34 mouse cellular contexts compared by ENCODE assay signal in genomic region chr7:121971698-121972097, GRCm38 (mm10).
"Had no signal": no experiment of that assay in that cellular context is flagged by ENCODE, and none has a peak within 500 bp of the region (broad histone marks: within the 10 kb centered on the region; RNA-seq: fewer than 3 reads in every experiment).

No protein-coding gene starts in this region.

- H3K9ac ChIP-seq: heart, embryonic 12.5 days; heart, embryonic 13.5 days; heart, embryonic 15.5 days; hindbrain, embryonic 12.5 days; hindbrain, embryonic 14.5 days; hindbrain, embryonic 15.5 days; intestine, embryonic 15.5 days; kidney, embryonic 15.5 days had no signal

- H3K4me2 ChIP-seq: heart, embryonic 11.5 days; heart, embryonic 12.5 days; heart, embryonic 13.5 days; heart, embryonic 15.5 days; hindbrain, embryonic 12.5 days; hindbrain, embryonic 14.5 days; hindbrain, embryonic 15.5 days; intestine, embryonic 15.5 days; kidney, embryonic 15.5 days had no signal

- H3K27me3 ChIP-seq: heart, embryonic 12.5 days; heart, embryonic 13.5 days; heart, embryonic 15.5 days; hindbrain, embryonic 12.5 days; hindbrain, embryonic 15.5 days; intestine, embryonic 15.5 days; kidney, embryonic 15.5 days had no signal

- H3K4me1 ChIP-seq: heart, embryonic 13.5 days; heart, embryonic 15.5 days; hindbrain, embryonic 10.5 days; hindbrain, embryonic 12.5 days; hindbrain, embryonic 15.5 days; intestine, embryonic 15.5 days; kidney, embryonic 15.5 days had no signal

- ATAC-seq: hindbrain, embryonic 16.5 days; hindbrain, postnatal 0 days; inflammation-experienced regulatory T-cells, adult 6 months; intestine, embryonic 15.5 days; intestine, embryonic 16.5 days; intestine, postnatal 0 days had no signal

- H3K36me3 ChIP-seq: intestine, embryonic 15.5 days had no signal

- DNase-seq: heart, postnatal 10 days; heart, postnatal 14 days; heart, postnatal 36 days; heart, postnatal 4 days; kidney, adult 11 months; kidney, adult 18-20 months; kidney, adult 2 months; kidney, adult 8-10 months; kidney, adult 9 months; kidney, postnatal 10 days; kidney, postnatal 14 days; kidney, postnatal 25 days; kidney, postnatal 36 days; kidney, postnatal 4 days; layer of hippocampus, adult 9-11 months; layer of hippocampus, postnatal 36 days had no signal

- H3K27ac ChIP-seq: heart, embryonic 13.5 days; heart, embryonic 15.5 days; hindbrain, embryonic 10.5 days; hindbrain, embryonic 12.5 days; hindbrain, embryonic 14.5 days; hindbrain, embryonic 15.5 days; hindbrain, postnatal 0 days; intestine, embryonic 15.5 days; kidney, embryonic 15.5 days; kidney, postnatal 0 days; layer of hippocampus, adult 2 months; left cerebral cortex, adult 2 months had no signal

- H3K9me3 ChIP-seq: heart, embryonic 12.5 days; heart, embryonic 13.5 days; heart, embryonic 15.5 days; hindbrain, embryonic 10.5 days; hindbrain, embryonic 12.5 days; hindbrain, embryonic 15.5 days; intestine, embryonic 15.5 days; kidney, embryonic 15.5 days had no signal

- H3K4me3 ChIP-seq: heart, embryonic 12.5 days; heart, embryonic 13.5 days; heart, embryonic 15.5 days; hindbrain, embryonic 10.5 days; hindbrain, embryonic 12.5 days; hindbrain, embryonic 15.5 days; intestine, embryonic 15.5 days; kidney, embryonic 15.5 days; layer of hippocampus, adult 2 months; left cerebral cortex, adult 2 months had no signal
